Comparison of ENCODE assay signal across 25 mouse cellular contexts in the genomic region with DNA sequence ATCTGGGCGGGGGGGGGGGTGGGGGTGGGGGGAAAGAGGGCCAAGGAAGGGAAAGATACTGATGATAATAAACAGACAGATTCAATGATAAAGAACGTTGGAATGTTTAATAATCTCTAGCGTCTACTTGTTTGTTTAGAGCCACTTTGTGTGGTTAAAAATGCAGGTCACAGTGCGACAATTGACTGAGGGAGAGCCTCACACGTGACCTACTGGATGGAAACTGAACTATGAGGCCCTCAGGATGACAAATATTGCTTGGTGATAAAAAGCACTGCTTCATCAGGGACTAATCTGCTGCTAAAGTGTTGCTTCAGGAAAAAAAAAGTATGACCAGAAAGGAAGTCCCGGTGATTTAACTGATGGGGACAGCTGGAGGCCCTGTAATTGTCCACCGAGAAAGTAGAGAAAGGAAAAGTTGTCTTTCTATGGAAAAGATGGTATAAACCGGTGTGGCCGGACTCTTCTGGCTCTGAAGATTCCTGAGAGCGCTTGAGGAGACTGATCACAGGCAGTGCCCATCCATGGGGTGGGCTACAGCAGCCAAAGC.
"Had no signal": no experiment of that assay in that cellular context is flagged by ENCODE, and none has a peak within 500 bp of the region (broad histone marks: within the 10 kb centered on the region; RNA-seq: fewer than 3 reads in every experiment).

No protein-coding gene starts in this region.

- H3K9me3 ChIP-seq: heart, embryonic 13.5 days; heart, embryonic 15.5 days; hindbrain, embryonic 10.5 days; hindbrain, embryonic 12.5 days; intestine, embryonic 15.5 days; limb, embryonic 13.5 days; limb, embryonic 15.5 days; liver, embryonic 13.5 days had no signal

- H3K36me3 ChIP-seq: heart, embryonic 13.5 days; heart, embryonic 15.5 days; hindbrain, embryonic 10.5 days; hindbrain, embryonic 12.5 days; intestine, embryonic 15.5 days; limb, embryonic 13.5 days; limb, embryonic 15.5 days; liver, embryonic 13.5 days had no signal

- H3K27me3 ChIP-seq: heart, embryonic 13.5 days; intestine, embryonic 15.5 days; liver, embryonic 13.5 days had no signal

- H3K4me1 ChIP-seq: liver, embryonic 13.5 days had no signal

- H3K9ac ChIP-seq: heart, embryonic 13.5 days; heart, embryonic 15.5 days; hindbrain, embryonic 12.5 days; hindbrain, embryonic 14.5 days; intestine, embryonic 15.5 days; limb, embryonic 13.5 days; limb, embryonic 15.5 days; liver, embryonic 13.5 days had no signal

- H3K4me3 ChIP-seq: heart, embryonic 13.5 days; heart, embryonic 15.5 days; hindbrain, embryonic 10.5 days; hindbrain, embryonic 12.5 days; intestine, embryonic 15.5 days; layer of hippocampus, adult 2 months; limb, embryonic 13.5 days; limb, embryonic 15.5 days; liver, embryonic 13.5 days had no signal

- H3K4me2 ChIP-seq: heart, embryonic 11.5 days; heart, embryonic 13.5 days; heart, embryonic 15.5 days; hindbrain, embryonic 12.5 days; hindbrain, embryonic 14.5 days; intestine, embryonic 15.5 days; limb, embryonic 13.5 days; limb, embryonic 15.5 days; liver, embryonic 11.5 days; liver, embryonic 13.5 days had no signal

- H3K27ac ChIP-seq: heart, embryonic 13.5 days; heart, embryonic 15.5 days; hindbrain, embryonic 10.5 days; hindbrain, embryonic 12.5 days; hindbrain, embryonic 14.5 days; intestine, embryonic 15.5 days; layer of hippocampus, adult 2 months; limb, embryonic 13.5 days; limb, embryonic 15.5 days; liver, embryonic 13.5 days had no signal

- ATAC-seq: hindbrain, embryonic 16.5 days; inflammation-experienced regulatory T-cells, adult 6 months; intestine, embryonic 15.5 days; intestine, postnatal 0 days had no signal

- DNase-seq: gastrocnemius, postnatal 14 days; heart, adult 18-20 months; heart, postnatal 14 days; heart, postnatal 4 days; kidney, adult 18-20 months; kidney, adult 8-10 months; kidney, postnatal 10 days; kidney, postnatal 25 days; kidney, postnatal 4 days; left cerebral cortex, postnatal 4 days; liver, embryonic 13.5 days had no signal
